Mouse (Mus musculus): Measurements from ENCODE around the gene Usp35.

Gene Usp35

GRCm38 (mm10) chr7:97314646-97315045 lies 17.2 kb downstream of the Usp35 start:
- no peak for DNase-seq (ENCODE audit: low read depth, low spot score)

DNA sequence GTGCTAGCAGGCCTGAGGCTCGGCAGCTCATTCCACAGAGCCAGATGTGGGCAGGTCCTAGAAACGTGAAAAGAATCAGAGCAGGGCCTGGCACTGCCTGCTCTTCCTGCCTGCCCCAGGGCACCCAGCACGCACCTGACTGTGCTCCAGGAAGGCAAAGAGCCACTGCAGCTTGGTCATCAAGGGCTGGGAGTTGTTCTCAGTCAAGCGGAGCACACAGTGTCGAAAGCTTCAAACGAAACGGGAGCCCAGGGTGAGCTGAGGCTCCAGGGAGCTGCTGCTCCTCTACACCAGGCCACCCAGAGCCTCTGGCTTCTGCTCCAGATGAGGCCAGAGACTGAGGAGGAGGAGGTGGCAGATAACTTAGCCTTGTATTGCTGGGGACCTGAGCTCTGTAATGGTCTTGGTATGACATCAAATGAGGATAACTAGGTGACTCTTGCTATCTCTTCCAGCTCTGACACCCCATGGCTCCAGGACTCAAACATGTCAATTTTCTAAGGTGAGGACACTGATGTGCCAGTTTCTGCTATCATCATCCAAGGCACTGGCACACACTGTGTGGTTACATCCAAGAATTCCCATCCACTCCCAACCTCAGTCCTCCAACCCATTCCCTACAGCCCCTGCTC lies 18.3 kb downstream of the Usp35 start:
- no peak for DNase-seq (ENCODE audit: low read depth, low spot score)

GRCm38 (mm10) chr7:97312856-97313255 lies 19.0 kb downstream of the Usp35 start:
- DNase-seq (ENCODE audit: low read depth, low spot score) = no peak

- DNase-seq (ENCODE audit: low read depth, low spot score) = no peak
Observed at GRCm38 (mm10) chr7:97312196-97312595, 19.6 kb downstream of the Usp35 start.

DNA sequence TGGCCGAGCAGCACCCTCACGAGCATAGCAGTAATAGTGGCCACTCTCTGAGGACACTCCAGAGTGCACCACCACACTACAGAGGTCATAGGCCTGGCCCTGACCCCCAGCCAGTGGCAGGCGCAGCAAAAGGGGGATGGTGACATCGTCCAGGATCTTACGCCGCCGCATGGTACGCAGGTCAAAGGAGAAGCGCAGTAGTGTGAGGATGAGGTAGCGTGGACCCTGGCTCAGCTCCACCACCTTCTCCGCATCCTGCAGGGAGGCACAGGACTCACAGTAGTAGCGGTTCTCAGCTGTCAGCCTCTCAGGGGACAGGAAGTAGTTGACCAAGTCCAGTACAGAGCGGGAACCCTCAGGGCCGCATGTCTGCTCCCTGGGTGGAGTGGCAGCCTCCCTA lies 20.2 kb downstream of the Usp35 start:
- DNase-seq (ENCODE audit: low read depth, low spot score) = no peak

- DNase-seq (ENCODE audit: low read depth, low spot score) = no peak
Observed at GRCm38 (mm10) chr7:97310341-97310635, 21.5 kb downstream of the Usp35 start.

GRCm38 (mm10) chr7:97309461-97310340 lies 22.1 kb downstream of the Usp35 start:
- DNase-seq (ENCODE audit: low read depth, low spot score) = no peak

DNA sequence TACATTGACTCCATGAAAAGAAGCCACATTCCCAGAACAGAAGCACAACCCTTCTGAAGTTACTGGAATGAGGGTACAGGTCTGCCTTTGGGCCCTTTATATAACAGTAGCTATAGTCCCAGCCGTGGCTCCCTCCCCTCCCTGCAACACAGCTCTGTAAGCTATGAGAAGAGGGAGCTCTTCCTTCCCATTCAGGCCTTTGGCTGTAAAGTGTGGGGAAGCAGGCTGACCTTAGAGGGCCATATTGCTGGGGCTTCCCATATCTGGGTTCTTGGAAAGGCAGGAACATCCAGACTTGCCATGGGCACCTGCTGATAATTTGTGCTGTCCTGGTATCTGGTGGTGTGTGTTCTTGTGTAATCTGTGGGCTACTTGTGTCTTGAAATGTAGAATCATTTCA lies 24.3 kb downstream of the Usp35 start:
- no peak for DNase-seq (ENCODE audit: low read depth, low spot score)

DNA sequence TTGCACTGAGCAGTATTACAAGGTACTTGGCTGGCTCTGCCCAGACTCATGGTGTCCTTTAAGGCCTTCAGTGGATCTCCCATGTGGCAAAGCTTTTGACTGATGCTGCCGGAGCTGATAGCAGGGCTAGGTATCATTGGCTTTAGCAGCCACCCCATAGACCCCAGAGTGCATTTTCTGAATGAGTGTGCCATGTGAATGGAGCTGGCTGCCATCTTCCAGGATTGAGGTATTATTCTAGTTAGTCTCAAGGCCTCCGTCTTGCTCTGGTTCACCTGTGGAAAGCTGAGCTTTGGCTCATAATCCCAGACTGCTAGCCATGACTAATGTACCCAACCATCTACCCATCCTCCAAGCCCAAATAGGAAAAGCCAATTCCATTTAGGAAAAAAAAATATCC lies 25.0 kb downstream of the Usp35 start:
- DNase-seq (ENCODE audit: low read depth, low spot score) = no peak

DNA sequence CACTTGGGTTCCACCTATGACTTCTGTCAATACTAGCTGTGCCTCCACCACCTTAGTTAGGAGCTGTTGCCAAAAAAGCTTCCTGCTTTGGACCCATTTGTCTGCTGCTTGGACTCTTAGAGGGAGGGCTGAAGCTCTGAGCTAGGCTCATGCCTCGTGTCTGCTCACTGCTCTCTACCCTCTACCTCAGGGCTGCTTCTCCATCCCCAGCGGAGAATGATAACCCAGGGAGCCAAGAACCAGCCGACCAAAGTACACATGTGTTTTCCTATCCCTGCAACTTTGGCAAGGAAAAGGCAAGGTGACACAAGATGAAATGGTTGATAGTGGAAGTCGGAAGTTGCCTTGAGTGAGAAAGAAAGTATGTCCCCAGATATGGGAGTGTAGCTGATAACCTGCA lies 26.6 kb downstream of the Usp35 start:
- DNase-seq (ENCODE audit: low read depth, low spot score) = no peak

DNA sequence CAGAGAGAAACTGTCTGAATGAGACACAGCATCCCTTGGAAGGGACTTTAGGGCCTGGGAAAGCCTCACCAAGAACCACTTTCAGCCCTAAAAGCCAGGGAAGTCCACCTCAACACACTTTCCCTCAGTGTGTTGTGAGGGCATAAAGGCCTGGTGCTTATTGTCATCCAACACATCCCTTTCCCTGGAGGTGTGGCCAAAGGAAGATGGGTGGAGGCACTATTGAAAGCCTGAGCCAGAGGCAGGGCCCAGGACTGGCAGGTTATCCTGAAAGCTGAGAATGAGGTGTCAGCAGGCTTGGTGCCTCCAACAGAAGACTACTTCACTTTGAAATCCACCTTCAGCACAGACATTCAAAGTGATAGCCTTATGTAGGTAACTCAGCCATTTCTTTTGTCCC lies 27.3 kb downstream of the Usp35 start:
- no peak for DNase-seq (ENCODE audit: low read depth, low spot score)

DNA sequence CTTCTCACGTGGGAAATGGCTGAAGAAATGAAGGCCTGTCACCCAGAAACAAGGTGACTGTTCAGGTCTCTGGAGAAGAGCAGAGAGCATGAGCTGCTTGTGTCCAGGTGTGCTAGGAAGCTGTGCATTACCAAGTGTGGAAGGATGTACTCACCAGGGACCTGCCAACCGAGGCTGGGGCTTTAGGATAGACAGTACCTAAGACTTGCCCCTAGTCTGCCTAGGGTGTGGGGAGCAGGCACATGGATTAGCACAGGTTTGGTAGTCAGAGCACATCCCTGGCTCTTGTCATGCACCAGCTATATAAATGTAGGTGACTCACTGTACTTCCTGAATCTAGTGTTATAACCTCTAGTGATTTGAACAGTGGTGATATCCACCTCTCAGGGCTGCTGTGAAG lies 28.2 kb downstream of the Usp35 start:
- no peak for DNase-seq (ENCODE audit: low read depth, low spot score)

- no peak for DNase-seq (ENCODE audit: low read depth, low spot score)
Observed at GRCm38 (mm10) chr7:97302876-97303275, 28.9 kb downstream of the Usp35 start.

DNA sequence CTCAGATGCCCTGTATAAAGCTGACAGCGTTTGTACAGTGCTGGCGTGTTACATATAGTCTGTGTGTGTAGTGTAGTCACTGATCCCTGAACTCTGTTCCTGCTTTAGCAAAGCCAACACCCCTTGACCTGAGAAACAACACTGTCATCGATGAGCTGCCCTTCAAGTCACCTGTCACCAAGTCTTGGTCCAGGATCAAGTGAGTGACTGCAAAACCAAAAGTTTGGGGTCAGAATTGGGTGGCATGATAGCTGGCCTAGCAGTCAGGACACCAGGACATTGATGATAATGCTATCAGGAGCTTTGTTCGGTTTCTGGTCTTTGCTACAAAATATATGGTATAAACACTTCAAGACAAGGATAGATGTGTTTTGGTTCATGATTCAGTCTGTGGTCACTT lies 29.6 kb downstream of the Usp35 start:
- DNase-seq (ENCODE audit: low read depth, low spot score) = no peak

DNA sequence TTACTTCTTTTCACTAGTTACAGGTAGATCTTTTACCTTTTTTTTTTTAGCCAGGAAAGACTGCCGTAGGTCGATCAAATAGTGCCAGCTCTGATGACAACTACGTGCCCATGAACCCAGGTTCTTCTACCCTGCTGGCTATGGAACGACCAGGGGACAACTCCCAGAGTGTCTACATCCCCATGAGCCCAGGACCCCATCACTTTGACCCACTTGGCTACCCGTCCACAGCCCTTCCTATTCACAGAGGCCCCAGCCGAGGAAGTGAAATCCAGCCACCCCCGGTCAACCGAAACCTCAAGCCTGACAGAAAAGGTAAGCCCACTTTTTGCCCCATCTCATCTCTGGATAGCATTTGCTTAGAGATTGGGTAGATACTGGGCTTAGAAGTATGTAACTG lies 30.5 kb downstream of the Usp35 start:
- DNase-seq (ENCODE audit: low read depth, low spot score) = no peak

- no peak for DNase-seq (ENCODE audit: low read depth, low spot score)
Observed at GRCm38 (mm10) chr7:97300914-97301313, 30.9 kb downstream of the Usp35 start.

DNA sequence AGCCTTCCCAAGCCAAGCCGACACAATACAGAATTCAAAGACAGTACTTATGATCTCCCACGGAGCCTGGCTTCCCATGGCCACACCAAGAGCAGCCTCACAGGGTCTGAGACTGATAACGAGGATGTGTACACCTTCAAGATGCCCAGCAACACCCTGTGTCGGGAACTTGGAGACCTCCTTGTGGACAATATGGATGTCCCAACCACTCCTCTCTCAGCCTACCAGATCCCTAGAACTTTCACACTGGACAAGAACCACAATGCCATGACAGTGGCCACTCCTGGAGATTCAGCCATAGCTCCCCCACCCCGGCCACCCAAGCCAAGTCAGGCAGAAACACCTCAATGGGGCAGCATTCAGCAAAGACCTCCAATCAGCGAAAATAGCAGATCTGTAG lies 32.9 kb downstream of the Usp35 start:
- DNase-seq (ENCODE audit: low read depth, low spot score) = no peak

DNA sequence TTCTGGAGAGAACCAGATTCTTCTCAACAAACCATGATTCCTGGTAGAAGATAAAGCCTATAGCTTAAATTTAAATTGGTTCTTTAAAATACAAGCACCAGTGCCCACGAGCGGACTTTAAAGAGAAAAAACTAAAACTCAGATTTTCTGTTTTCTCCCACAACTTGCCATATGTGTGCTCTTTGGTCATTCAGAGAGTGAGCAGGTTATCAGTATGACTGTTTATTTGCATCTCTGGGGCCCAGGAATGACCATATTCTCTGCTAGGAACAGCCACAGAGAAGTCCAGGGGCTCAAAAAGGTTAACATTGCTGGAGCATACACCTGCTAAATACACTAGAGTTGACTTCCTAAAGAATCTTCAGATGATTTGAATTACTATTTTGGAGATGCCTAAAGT lies 33.5 kb downstream of the Usp35 start:
- no peak for DNase-seq (ENCODE audit: low read depth, low spot score)

DNA sequence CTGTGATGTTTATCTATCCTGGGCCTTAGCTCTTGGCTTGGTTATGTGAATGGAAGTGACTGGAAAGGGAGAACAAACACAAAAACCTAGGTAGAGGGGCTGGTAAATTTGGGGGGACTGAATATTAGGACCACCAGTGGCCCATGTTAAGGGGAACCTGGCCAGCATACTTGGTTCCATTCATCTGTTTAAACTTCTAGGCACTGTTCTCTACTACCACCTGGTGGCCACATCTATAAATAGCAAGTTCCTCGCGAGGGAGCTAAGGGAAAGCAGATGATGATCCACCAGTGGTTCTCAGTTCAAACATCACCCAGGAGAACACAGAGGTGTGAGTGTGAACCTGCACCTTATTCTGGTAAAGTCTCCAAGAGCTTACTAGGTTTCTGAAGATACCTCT lies 34.4 kb downstream of the Usp35 start:
- DNase-seq (ENCODE audit: low read depth, low spot score) = peak; percentile 74

- DNase-seq (ENCODE audit: low read depth, low spot score) = no peak
Observed at GRCm38 (mm10) chr7:97296986-97297385, 34.8 kb downstream of the Usp35 start.

DNA sequence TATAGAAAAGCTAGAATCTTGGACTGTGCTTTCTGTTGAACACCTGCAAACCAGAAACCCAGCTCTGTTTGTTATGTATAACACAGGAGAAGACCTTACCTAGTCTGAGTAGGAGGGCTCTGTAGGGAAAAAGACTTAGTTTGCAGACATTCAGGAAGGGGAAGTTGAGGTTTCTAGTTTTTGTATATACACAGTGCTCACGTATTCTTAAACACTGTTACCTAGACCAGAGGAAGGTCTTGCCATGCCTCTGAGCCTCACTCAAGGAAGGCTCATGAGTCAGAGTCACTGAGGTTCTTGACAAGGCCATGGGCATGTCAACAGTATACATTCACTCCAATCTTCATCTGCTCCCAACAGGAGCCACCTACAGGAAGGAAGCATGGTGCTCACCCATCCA lies 60.8 kb downstream of the Usp35 start:
- DNase-seq (ENCODE audit: low read depth, low spot score) = no peak

- DNase-seq (ENCODE audit: low read depth, low spot score) = no peak
Observed at GRCm38 (mm10) chr7:97270367-97270766, 61.5 kb downstream of the Usp35 start.

DNA sequence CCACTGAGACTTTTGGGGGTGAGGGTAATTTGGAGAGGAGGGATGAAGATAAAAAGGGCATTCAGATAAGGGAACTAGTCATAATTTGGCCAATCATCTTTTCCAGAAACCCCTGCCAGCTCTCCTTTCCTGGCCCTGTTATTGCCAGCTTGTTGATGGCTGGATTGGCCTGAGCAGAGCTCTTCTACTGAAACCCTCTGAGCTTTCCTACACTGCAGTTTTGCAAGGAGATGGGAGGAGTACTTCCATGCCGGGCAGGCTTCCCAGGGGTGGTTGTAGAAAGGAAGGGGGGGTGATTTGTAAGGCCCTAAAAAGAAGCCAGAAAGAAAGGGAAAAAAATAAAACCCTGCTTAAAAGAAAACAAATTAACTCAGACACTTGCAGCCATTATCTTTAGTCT lies 69.3 kb downstream of the Usp35 start:
- DNase-seq (ENCODE audit: low read depth, low spot score) = no peak

Measured in 3T3-L1 (cell line).